Mouse (Mus musculus) kidney, postnatal 0 days (tissue): ENCODE measurements around the gene Ift57. TPM values are rescaled to one million over a fixed set of nuclear protein-coding genes. Genes with fewer than 3 reads are reported as not detected.

ENCODE experiments used
- ATAC-seq: fragments of 200-750 bp; cut with Nextera tagmentation; replicated peaks from 2 replicates; pipeline ENCODE4 v1.8.0; 2017; ENCODE audit warnings: low read depth, moderate number of reproducible peaks, moderate TSS enrichment, moderate library complexity; ENCODE audit not compliant: low FRiP score
- DNase-seq: peaks from one replicate; pipeline ENCODE4 v3.0.0-alpha.2; 2016; ENCODE audit warnings: low spot score
- H3K27ac ChIP-seq: fragments of 300-500 bp; sonication (generic); 2 replicates; pipeline ENCODE4 v1.5.1; 2014; ENCODE audit warnings: mild to moderate bottlenecking
- H3K27me3 ChIP-seq: fragments of 300-500 bp; sonication (generic); 2 replicates; pipeline ENCODE4 v1.6.1; 2014; ENCODE audit warnings: low read length, mixed read lengths; ENCODE audit not compliant: insufficient read depth
- H3K36me3 ChIP-seq: fragments of 300-500 bp; sonication (generic); 2 replicates; pipeline ENCODE4 v1.6.1; 2014; ENCODE audit warnings: low read length, mixed read lengths; ENCODE audit not compliant: insufficient read depth
- H3K4me1 ChIP-seq: fragments of 300-500 bp; sonication (generic); replicated peaks from 2 replicates; pipeline ENCODE4 v1.6.1; 2014; ENCODE audit warnings: antibody characterized with exemption, low read length, mixed read lengths; ENCODE audit not compliant: insufficient read depth
- H3K4me2 ChIP-seq: fragments of 300-500 bp; sonication (generic); 2 replicates; pipeline ENCODE4 v1.6.1; 2014; ENCODE audit warnings: mild to moderate bottlenecking, low read length, moderate library complexity, mixed read lengths
- H3K4me3 ChIP-seq: fragments of 300-500 bp; sonication (generic); replicated peaks from 2 replicates; pipeline ENCODE4 v1.5.1; 2014; ENCODE audit warnings: low read depth, low read length
- H3K9ac ChIP-seq: fragments of 300-500 bp; sonication (generic); 2 replicates; pipeline ENCODE4 v1.6.1; 2014; ENCODE audit warnings: low read depth, low read length
- H3K9me3 ChIP-seq: fragments of 300-500 bp; sonication (generic); replicated peaks from 2 replicates; pipeline ENCODE4 v1.6.1; 2016; ENCODE audit warnings: low read length, inconsistent platforms, mixed read lengths
- CTCF ChIP-seq: IDR thresholded peaks from 2 replicates; pipeline ENCODE4 v1.5.1; 2016; ENCODE audit warnings: antibody characterized with exemption, low read depth, mild to moderate bottlenecking, moderate library complexity
- WGBS: fragments of 180-500 bp; shearing (Covaris S2); extraction: QIAGEN DNeasy Blood & Tissue Kit; methylation state at CpG from one replicate; pipeline ENCODE4 v1.1.7; 2014; 5-methylcytosine and 5-hydroxymethylcytosine counted together
- polyA plus RNA-seq: library from polyadenylated mRNA; unstranded; fragments of >200 nt; fragmentation: Nextera tagmentation; extraction: Ambion mirVana; gene quantifications from 2 replicates; pipeline ENCODE4 v1.2.1, GENCODE M21; 2015

Ift57 gene
- polyA plus RNA-seq = 39.1 and 41.4 TPM in 2 replicates

DNA sequence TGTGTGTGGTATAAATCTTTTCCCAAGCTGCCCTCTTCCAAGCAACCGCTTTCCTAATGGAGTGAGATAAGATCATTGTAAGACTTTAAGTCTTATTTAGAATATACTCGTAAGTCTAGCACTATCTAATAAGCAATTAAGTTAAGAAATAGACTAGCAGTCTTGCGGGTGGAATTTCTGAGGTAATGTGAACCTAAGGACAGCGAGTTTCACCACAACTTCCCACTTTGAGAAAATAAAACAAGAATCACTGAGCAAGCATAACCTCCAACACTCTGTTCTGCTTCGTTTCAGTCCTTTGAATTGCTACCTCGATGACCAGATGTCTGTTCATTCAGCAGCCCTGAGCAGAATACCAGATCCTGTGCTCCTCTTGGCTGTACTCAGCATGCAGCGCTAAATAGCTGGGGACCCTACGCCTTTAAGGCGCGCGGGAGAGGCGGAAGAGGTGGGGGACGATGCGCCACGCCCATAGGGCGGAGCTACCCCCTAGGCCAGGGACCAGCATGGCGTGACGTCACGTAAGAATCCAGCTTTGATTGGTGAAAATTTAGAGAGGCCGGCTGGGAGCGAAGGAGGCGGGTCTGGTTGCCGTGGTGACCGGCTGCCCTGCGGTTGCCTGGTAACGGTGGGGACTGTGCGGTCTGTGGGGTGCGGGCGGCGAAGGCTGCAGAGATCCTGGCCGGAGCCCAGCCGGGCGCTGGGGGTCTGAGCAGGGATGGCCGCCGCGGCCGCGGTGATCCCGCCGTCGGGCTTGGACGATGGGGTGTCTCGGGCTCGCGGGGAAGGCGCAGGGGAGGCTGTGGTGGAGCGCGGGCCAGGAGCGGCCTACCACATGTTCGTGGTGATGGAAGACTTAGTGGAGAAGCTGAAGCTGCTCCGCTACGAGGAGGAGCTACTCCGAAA is at the start of gene Ift57:
TSS of gene Ift57 (plus strand) at position 614 of the 906 bp plus-strand sequence.
- peak within 1 kb of the TSS; percentile 67 for H3K9ac ChIP-seq
- peak within 1 kb of the TSS; percentile 80 for H3K4me3 ChIP-seq
- no peaks in the 10 kb centered on the region for H3K9me3 ChIP-seq
- H3K4me1 ChIP-seq = no peaks in the 10 kb centered on the region
- H3K36me3 ChIP-seq = no peaks in the 10 kb centered on the region
- ATAC-seq = peak; percentile 100
- TF ChIP-seq CTCF = no peak
- H3K4me2 ChIP-seq = peak within 1 kb of the TSS; percentile 94
- 1% methylated on average over 53 of the region's 53 CpGs for WGBS
- H3K27me3 ChIP-seq = no peaks in the 10 kb centered on the region
- peak; percentile 99 for DNase-seq
- H3K27ac ChIP-seq = no peak within 1 kb of the TSS; the same call in 1 of the 2 replicates

DNA sequence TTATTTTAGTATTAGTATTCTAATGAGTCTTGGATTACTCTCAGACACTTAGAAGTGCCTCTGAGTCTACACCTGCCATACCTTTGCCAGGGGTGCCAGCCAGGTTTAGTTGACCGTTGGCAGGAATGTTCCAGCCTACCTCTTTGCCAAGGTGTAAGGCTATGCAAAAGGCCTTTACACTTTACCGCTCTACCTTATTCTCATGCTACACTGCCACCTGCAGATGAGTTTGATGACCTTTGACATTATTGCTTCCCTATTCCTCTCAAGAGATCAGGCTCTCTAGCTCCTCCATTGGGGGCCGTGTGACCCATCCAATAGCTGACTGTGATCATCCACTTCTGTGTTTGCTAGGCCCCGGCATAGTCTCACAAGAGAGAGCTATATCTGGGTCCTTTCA is 41.9 kb upstream of the Ift57 start:
- H3K36me3 ChIP-seq = no peaks in the 10 kb centered on the region
- DNase-seq = no peak
- H3K4me1 ChIP-seq = no peaks in the 10 kb centered on the region
- no peak overlapping the region for H3K27ac ChIP-seq
- H3K4me2 ChIP-seq = no peak overlapping the region
- H3K27me3 ChIP-seq = no peaks in the 10 kb centered on the region
- H3K4me3 ChIP-seq = no peak overlapping the region
- 92% methylated on average over 4 of the region's 4 CpGs for WGBS
- no peaks in the 10 kb centered on the region for H3K9me3 ChIP-seq
- TF ChIP-seq CTCF = no peak
- no peak for ATAC-seq
- H3K9ac ChIP-seq = no peak overlapping the region

DNA sequence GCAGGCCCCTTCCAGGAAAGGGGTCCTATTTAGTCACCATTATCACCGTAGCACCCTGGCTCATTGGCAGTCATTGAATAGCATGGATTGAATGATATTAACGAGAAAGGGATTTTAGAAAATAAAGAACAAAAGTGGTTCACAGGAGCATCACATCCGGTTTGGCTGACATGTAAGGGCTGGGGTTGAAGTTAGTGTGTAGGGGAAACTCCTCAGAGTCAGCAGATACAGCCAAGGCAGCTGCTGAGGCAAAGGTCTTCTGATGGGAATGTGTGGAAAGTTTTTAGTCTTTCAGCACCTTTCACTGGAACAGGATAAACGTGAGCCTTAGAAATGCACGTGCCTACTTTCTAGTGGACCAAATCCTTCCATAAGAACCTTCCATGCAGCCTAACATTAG is 41.0 kb upstream of the Ift57 start:
- H3K4me1 ChIP-seq = no peaks in the 10 kb centered on the region
- TF ChIP-seq CTCF = no peak
- no peak for ATAC-seq
- no peaks in the 10 kb centered on the region for H3K9me3 ChIP-seq
- H3K4me3 ChIP-seq = no peak overlapping the region
- WGBS = 79% methylated on average over 5 of the region's 5 CpGs
- no peaks in the 10 kb centered on the region for H3K27me3 ChIP-seq
- H3K36me3 ChIP-seq = no peaks in the 10 kb centered on the region
- no peak overlapping the region for H3K4me2 ChIP-seq
- no peak overlapping the region for H3K27ac ChIP-seq
- DNase-seq = no peak
- no peak overlapping the region for H3K9ac ChIP-seq

DNA sequence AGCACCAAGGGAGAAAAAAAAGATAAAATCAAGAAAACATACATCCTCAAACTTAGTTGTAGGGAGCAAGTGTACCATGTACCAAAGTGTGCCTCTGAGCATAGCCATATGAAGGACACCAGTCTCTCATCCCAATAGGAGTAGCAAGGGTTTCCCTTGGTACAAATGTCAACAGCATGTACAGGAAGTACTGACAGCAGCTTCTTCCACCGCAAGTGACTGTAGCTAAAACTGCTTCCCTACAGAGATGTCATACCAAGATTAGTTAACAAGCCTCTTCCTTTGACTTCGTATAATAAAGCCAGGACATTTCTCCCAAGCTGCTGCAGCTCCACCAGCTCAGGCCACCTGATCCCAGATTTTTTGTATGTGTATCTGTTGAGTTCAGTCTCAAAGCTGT is 39.9 kb upstream of the Ift57 start:
- no peak for DNase-seq
- 61% methylated on average over 2 of the region's 2 CpGs for WGBS
- Histone ChIP-seq H3K4me2 (no peak overlapping the region), H3K9ac (no peak overlapping the region), H3K36me3 (no peaks in the 10 kb centered on the region), H3K4me3 (no peak overlapping the region), H3K27ac (no peak overlapping the region), H3K9me3 (no peaks in the 10 kb centered on the region), H3K4me1 (no peaks in the 10 kb centered on the region), H3K27me3 (no peaks in the 10 kb centered on the region)
- no peak for ATAC-seq
- no peak for TF ChIP-seq CTCF

DNA sequence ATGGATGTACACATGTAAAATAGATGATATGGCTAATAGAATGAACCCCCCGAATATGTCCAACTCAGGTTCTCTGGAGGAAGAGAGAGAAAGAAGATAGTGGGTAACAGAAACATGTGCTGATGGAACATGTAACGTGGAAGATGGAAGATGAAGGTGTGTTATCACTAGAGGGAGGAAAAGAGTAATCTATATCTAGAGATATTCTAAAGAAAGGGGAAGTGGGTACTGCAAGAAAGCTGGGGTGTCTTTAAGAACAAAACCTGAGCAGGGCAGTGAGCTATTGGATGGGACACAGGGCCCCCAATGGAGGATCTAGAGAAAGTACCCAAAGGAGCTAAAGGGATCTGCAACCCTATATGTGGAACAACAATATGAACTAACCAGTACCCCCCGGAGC is 38.9 kb upstream of the Ift57 start:
- Histone ChIP-seq H3K27me3 (no peaks in the 10 kb centered on the region), H3K9ac (no peak overlapping the region), H3K4me1 (no peaks in the 10 kb centered on the region), H3K36me3 (no peaks in the 10 kb centered on the region), H3K9me3 (no peaks in the 10 kb centered on the region), H3K4me2 (no peak overlapping the region), H3K4me3 (no peak overlapping the region), H3K27ac (no peak overlapping the region)
- 96% methylated on average over 3 of the region's 3 CpGs for WGBS
- DNase-seq (no peak), ATAC-seq (no peak)
- no peak for TF ChIP-seq CTCF

DNA sequence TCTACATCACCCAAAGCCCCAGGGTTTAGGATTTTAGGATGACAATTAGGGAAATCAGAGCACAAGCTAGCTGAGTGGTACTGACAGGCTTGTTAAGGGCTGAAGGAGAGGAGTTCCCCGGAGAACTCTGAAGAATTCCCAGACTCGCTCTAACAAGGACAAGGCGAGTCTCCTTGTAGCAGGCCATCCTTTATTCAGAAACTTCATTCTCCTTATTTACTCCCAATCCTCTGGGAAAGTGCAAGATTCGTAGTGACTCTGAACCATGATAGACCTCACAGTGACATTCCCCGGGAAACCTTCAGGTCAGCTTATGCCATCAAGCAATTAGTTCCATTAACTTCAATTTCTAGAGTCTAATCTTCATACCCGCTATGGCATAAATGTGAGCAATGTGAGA is 36.8 kb upstream of the Ift57 start:
- H3K27ac ChIP-seq = no peak overlapping the region
- no peaks in the 10 kb centered on the region for H3K4me1 ChIP-seq
- H3K9ac ChIP-seq = no peak overlapping the region
- H3K36me3 ChIP-seq = no peaks in the 10 kb centered on the region
- no peak for TF ChIP-seq CTCF
- no peaks in the 10 kb centered on the region for H3K9me3 ChIP-seq
- no peak for ATAC-seq
- no peaks in the 10 kb centered on the region for H3K27me3 ChIP-seq
- H3K4me3 ChIP-seq = no peak overlapping the region
- DNase-seq = no peak
- 90% methylated on average over 6 of the region's 6 CpGs for whole genome bisulfite sequencing
- H3K4me2 ChIP-seq = no peak overlapping the region
